Mouse (Mus musculus) thymus, adult 2 months (tissue): ENCODE results near the gene Tle6.

Experiments used
- CTCF ChIP-seq: fragments of 200-500 bp; IDR thresholded peaks from 2 replicates; pipeline ENCODE4 v1.5.1; 2012; ENCODE audit warnings: mild to moderate bottlenecking, control low read depth, low read length, moderate library complexity, borderline replicate concordance; ENCODE audit not compliant: control insufficient read depth, poor library complexity, insufficient read depth; ENCODE audit errors: extremely low read depth
- POLR2A ChIP-seq: fragments of 200-500 bp; IDR thresholded peaks from 2 replicates; pipeline ENCODE4 v1.6.1; 2012; ENCODE audit warnings: mild to moderate bottlenecking, low read length, control low read depth, moderate library complexity; ENCODE audit not compliant: control insufficient read depth, poor library complexity, insufficient read depth; ENCODE audit errors: extremely low read depth

DNA sequence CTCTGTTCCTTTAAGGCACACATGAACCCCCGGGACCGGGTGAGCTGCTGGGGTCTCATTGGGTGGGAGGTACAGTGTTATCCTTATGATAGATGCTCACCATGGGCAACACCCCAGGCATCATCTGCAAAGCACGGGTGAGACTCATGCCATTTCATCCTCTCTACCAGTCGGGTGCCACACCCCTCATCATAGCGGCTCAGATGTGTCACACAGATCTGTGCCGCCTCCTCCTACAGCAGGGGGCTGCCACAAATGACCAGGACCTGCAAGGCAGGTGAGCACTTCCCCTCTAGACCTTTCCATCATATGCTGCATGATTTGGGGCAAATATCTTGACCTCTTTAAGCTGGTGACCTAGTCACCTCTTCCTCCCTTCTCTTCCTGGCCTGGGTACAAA, 37.2 kb upstream of the Tle6 start:
- TF ChIP-seq CTCF (no peak), POLR2A (no peak)
